Mouse (Mus musculus): ENCODE measurements at regions not wholly inside any gene's neighbourhood (a gene's known extent, or its start where the extent isn't known, plus 50 kb on each side); places are given as distances from the start of the nearest gene placed in this dataset.

- no peak for ATAC-seq (ENCODE audit: low read depth)
- Histone ChIP-seq H3K9me3 (ENCODE audit: control insufficient read depth, low read length) (no peaks in the 10 kb centered on the region), H3K4me3 (ENCODE audit: low read depth, low read length) (no peak overlapping the region), H3K9ac (ENCODE audit: low read depth, low read length) (no peak overlapping the region), H3K27me3 (replicated peaks; ENCODE audit: control insufficient read depth, insufficient read depth, low read length) (no peaks in the 10 kb centered on the region), H3K36me3 (ENCODE audit: control insufficient read depth, insufficient read depth, low read length) (no peaks in the 10 kb centered on the region), H3K4me2 (ENCODE audit: low read depth, low read length) (no peak overlapping the region), H3K27ac (replicated peaks; ENCODE audit: low read depth, low read length) (no peak overlapping the region), H3K4me1 (ENCODE audit: control insufficient read depth, insufficient read depth, low read length) (peaks cover 10% of the 10 kb centered on the region; the same call in 1 of the 2 replicates)
- 55% methylated on average over 12 of the region's 12 CpGs for WGBS
- DNase-seq (ENCODE audit: low spot score), result no peak
These were observed 96.2 kb upstream of the Myocd start for GRCm38 (mm10) chr11:65365751-65366559.

DNA sequence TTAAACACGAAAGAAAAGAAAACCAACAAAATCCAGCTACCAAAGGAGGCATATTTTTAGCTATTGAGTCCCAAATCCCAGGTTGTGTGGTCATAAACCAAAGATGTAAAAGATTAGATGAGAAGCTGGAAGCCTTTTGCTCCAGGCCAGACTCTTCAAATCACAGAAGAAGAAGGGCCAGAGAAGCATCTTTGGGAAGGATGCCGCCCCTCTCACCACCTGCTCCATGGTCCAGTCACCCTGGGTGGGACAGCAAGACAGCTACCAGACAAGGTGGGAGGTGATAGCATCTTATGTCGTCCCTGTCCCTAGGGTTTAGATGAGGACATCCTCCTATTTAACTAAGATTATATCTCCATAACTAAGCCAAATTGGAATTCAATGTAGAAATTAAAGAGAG lies 95.1 kb upstream of the Myocd start:
- DNase-seq (ENCODE audit: low spot score), result no peak
- no peak overlapping the region for H3K4me3 ChIP-seq (ENCODE audit: low read depth, low read length)

DNA sequence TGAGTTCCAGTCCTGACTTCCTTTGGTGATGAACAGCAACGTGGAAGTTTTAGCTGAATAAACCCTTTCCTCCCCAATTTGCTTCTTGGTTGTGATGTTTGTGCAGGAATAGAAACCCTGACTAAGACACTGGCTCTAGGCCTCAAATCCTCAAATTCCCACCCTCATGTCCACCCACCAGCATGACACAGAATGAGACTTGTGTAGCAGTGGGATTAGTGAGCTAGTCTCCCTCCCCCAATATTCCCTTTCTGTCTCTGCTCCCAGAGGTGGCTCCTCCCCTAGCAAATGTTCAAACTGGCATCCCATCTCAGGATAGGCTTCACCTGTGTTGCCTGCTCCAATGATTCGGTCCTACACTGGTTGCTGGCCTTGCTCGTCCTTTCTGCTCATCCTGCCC lies 94.1 kb upstream of the Myocd start:
- no peak overlapping the region for H3K4me3 ChIP-seq (ENCODE audit: low read depth, low read length)
- H3K27me3 ChIP-seq (replicated peaks; ENCODE audit: control insufficient read depth, insufficient read depth, low read length), result no peaks in the 10 kb centered on the region
- WGBS, result 75% methylated on average over 3 of the region's 3 CpGs
- H3K36me3 ChIP-seq (ENCODE audit: control insufficient read depth, insufficient read depth, low read length), result no peaks in the 10 kb centered on the region
- peaks cover 10% of the 10 kb centered on the region; the same call in 1 of the 2 replicates for H3K4me1 ChIP-seq (ENCODE audit: control insufficient read depth, insufficient read depth, low read length)
- no peaks in the 10 kb centered on the region for H3K9me3 ChIP-seq (ENCODE audit: control insufficient read depth, low read length)
- no peak overlapping the region for H3K4me2 ChIP-seq (ENCODE audit: low read depth, low read length)
- no peak for ATAC-seq (ENCODE audit: low read depth)
- no peak for DNase-seq (ENCODE audit: low spot score)
- no peak overlapping the region for H3K27ac ChIP-seq (replicated peaks; ENCODE audit: low read depth, low read length)
- no peak overlapping the region for H3K9ac ChIP-seq (ENCODE audit: low read depth, low read length)

More for the DNA sequence above, 95.1 kb upstream of the Myocd start:
- H3K9me3 ChIP-seq (ENCODE audit: control insufficient read depth, low read length), result no peaks in the 10 kb centered on the region
- no peak overlapping the region for H3K4me2 ChIP-seq (ENCODE audit: low read depth, low read length)
- WGBS, result 86% methylated on average over 3 of the region's 3 CpGs
- H3K9ac ChIP-seq (ENCODE audit: low read depth, low read length), result no peak overlapping the region
- H3K27ac ChIP-seq (replicated peaks; ENCODE audit: low read depth, low read length), result no peak overlapping the region
- no peaks in the 10 kb centered on the region for H3K36me3 ChIP-seq (ENCODE audit: control insufficient read depth, insufficient read depth, low read length)
- no peak for ATAC-seq (ENCODE audit: low read depth)
- no peaks in the 10 kb centered on the region for H3K27me3 ChIP-seq (replicated peaks; ENCODE audit: control insufficient read depth, insufficient read depth, low read length)
- H3K4me1 ChIP-seq (ENCODE audit: control insufficient read depth, insufficient read depth, low read length), result peaks cover 10% of the 10 kb centered on the region; the same call in 1 of the 2 replicates

DNA sequence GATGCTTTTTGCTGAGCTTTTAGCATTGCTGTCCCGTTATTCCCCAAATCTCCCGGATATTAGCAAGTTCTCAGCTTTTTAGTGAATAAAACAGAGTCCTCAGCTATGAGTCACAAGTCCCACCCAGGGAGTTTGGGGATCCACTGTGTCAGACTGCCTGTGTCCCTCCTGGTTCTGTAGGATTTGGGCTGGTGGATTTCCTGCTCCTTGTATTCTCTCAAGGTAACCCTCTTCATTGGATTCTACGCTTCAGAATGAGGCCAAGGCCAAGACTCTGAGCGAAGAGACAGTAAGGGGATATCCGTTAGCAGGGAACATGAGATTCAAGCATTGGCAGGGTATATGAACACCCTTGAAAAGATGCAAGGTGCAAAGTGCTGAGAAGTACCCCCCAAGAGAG lies 90.9 kb upstream of the Myocd start:
- H3K27me3 ChIP-seq (replicated peaks; ENCODE audit: control insufficient read depth, insufficient read depth, low read length), result no peaks in the 10 kb centered on the region
- ATAC-seq (ENCODE audit: low read depth) (no peak), DNase-seq (ENCODE audit: low spot score) (no peak)
- no peak overlapping the region for H3K9ac ChIP-seq (ENCODE audit: low read depth, low read length)
- H3K36me3 ChIP-seq (ENCODE audit: control insufficient read depth, insufficient read depth, low read length), result no peaks in the 10 kb centered on the region
- H3K9me3 ChIP-seq (ENCODE audit: control insufficient read depth, low read length), result no peaks in the 10 kb centered on the region
- WGBS, result 85% methylated on average over 5 of the region's 5 CpGs
- H3K4me3 ChIP-seq (ENCODE audit: low read depth, low read length), result no peak overlapping the region
- H3K4me1 ChIP-seq (ENCODE audit: control insufficient read depth, insufficient read depth, low read length), result peaks cover 4% of the 10 kb centered on the region; the same call in 1 of the 2 replicates
- no peak overlapping the region for H3K4me2 ChIP-seq (ENCODE audit: low read depth, low read length)
- H3K27ac ChIP-seq (replicated peaks; ENCODE audit: low read depth, low read length), result no peak overlapping the region

GRCm38 (mm10) chr11:65358908-65359307 lies 89.1 kb upstream of the Myocd start:
- H3K9me3 ChIP-seq (ENCODE audit: control insufficient read depth, low read length), result no peaks in the 10 kb centered on the region
- H3K27me3 ChIP-seq (replicated peaks; ENCODE audit: control insufficient read depth, insufficient read depth, low read length), result no peaks in the 10 kb centered on the region
- peaks cover 4% of the 10 kb centered on the region; the same call in 1 of the 2 replicates for H3K4me1 ChIP-seq (ENCODE audit: control insufficient read depth, insufficient read depth, low read length)
- H3K9ac ChIP-seq (ENCODE audit: low read depth, low read length), result no peak overlapping the region
- H3K36me3 ChIP-seq (ENCODE audit: control insufficient read depth, insufficient read depth, low read length), result no peaks in the 10 kb centered on the region
- no peak overlapping the region for H3K4me2 ChIP-seq (ENCODE audit: low read depth, low read length)
- no peak overlapping the region for H3K27ac ChIP-seq (replicated peaks; ENCODE audit: low read depth, low read length)
- DNase-seq (ENCODE audit: low spot score) (no peak), ATAC-seq (ENCODE audit: low read depth) (no peak)
- 76% methylated on average over 8 of the region's 8 CpGs for WGBS
- H3K4me3 ChIP-seq (ENCODE audit: low read depth, low read length), result no peak overlapping the region

- Histone ChIP-seq H3K9me3 (ENCODE audit: control insufficient read depth, low read length) (no peaks in the 10 kb centered on the region), H3K9ac (ENCODE audit: low read depth, low read length) (no peak overlapping the region), H3K4me1 (ENCODE audit: control insufficient read depth, insufficient read depth, low read length) (no peaks in the 10 kb centered on the region), H3K4me2 (ENCODE audit: low read depth, low read length) (no peak overlapping the region), H3K27ac (replicated peaks; ENCODE audit: low read depth, low read length) (no peak overlapping the region), H3K36me3 (ENCODE audit: control insufficient read depth, insufficient read depth, low read length) (no peaks in the 10 kb centered on the region), H3K27me3 (replicated peaks; ENCODE audit: control insufficient read depth, insufficient read depth, low read length) (no peaks in the 10 kb centered on the region), H3K4me3 (ENCODE audit: low read depth, low read length) (no peak overlapping the region)
- WGBS, result 23% methylated on average over 3 of the region's 3 CpGs
- ATAC-seq (ENCODE audit: low read depth) (no peak), DNase-seq (ENCODE audit: low spot score) (peak; percentile 12)
These were observed 82.7 kb upstream of the Myocd start for GRCm38 (mm10) chr11:65352516-65352915.

DNA sequence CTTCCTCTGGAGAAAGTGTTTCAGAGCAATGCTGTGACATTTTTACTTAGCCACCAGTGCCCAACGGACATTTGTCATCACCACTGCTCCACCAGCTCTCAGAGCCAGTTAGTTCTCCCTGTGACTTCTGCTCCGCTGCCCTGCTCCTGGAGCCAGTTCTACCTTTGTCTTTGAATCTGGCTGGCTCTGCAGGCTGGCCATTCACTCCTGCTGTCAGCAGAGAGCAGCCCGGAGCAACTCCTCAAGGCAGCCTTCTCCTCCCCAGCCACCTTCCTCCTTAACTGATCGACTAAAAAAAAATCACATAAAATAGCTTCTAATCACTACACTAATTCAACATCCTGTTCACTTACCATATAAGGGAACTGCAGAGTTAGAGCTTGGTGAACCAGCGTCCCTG lies 79.2 kb upstream of the Myocd start:
- no peaks in the 10 kb centered on the region for H3K9me3 ChIP-seq (ENCODE audit: control insufficient read depth, low read length)
- DNase-seq (ENCODE audit: low spot score) (no peak), ATAC-seq (ENCODE audit: low read depth) (no peak)
- H3K27me3 ChIP-seq (replicated peaks; ENCODE audit: control insufficient read depth, insufficient read depth, low read length), result no peaks in the 10 kb centered on the region
- 43% methylated on average over 5 of the region's 5 CpGs for WGBS
- no peaks in the 10 kb centered on the region for H3K36me3 ChIP-seq (ENCODE audit: control insufficient read depth, insufficient read depth, low read length)
- no peak overlapping the region for H3K4me3 ChIP-seq (ENCODE audit: low read depth, low read length)
- H3K27ac ChIP-seq (replicated peaks; ENCODE audit: low read depth, low read length), result no peak overlapping the region
- no peak overlapping the region for H3K4me2 ChIP-seq (ENCODE audit: low read depth, low read length)
- H3K4me1 ChIP-seq (ENCODE audit: control insufficient read depth, insufficient read depth, low read length), result no peaks in the 10 kb centered on the region
- no peak overlapping the region for H3K9ac ChIP-seq (ENCODE audit: low read depth, low read length)

DNA sequence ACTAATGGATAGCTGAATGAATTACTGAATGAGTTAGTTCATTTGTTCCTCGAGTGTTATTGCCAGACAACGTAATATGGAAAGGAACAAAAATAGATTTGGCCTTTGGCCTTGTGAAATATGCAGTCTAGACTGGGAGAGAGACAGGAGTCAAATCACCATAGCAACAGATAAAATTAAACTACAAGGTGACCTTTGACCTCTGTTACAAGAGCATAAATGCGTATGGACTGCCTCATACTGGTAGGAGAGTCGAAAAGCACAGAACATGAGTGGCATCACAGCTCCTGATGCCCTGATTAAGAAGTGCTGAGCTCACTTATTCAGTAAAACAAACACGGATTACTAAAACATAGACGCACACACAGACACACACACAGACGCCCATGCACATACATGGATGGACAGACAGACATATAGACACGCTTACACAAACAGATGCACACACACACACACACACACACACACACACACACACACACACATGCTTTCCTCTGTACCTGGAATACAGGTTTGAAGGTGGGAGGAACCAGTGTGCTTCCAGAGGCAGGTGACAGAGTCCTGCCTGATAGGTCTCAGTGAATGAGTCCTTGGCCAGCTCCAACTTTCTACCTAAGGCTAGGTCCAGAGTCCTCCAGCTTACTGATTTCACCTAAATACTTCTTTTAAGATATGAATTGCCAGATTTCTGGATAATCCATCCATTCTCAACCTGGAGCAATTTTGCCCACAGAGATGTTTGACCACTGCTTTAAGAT lies 72.1 kb upstream of the Myocd start:
- no peak overlapping the region for H3K27ac ChIP-seq (replicated peaks; ENCODE audit: low read depth, low read length)
- no peaks in the 10 kb centered on the region for H3K9me3 ChIP-seq (ENCODE audit: control insufficient read depth, low read length)
- no peak for DNase-seq (ENCODE audit: low spot score)
- ATAC-seq (ENCODE audit: low read depth), result no peak
- H3K4me1 ChIP-seq (ENCODE audit: control insufficient read depth, insufficient read depth, low read length), result no peaks in the 10 kb centered on the region
- no peak overlapping the region for H3K9ac ChIP-seq (ENCODE audit: low read depth, low read length)
- H3K4me2 ChIP-seq (ENCODE audit: low read depth, low read length), result no peak overlapping the region
- no peaks in the 10 kb centered on the region for H3K27me3 ChIP-seq (replicated peaks; ENCODE audit: control insufficient read depth, insufficient read depth, low read length)
- H3K4me3 ChIP-seq (ENCODE audit: low read depth, low read length), result no peak overlapping the region
- no peaks in the 10 kb centered on the region for H3K36me3 ChIP-seq (ENCODE audit: control insufficient read depth, insufficient read depth, low read length)
- WGBS, result 79% methylated on average over 8 of the region's 8 CpGs

All from embryonic facial prominence, embryonic 14.5 days (tissue).